Mouse (Mus musculus) hindbrain, embryonic 13.5 days (tissue): ENCODE measurements around the gene Serpinb8. TPM values are rescaled to one million over a fixed set of nuclear protein-coding genes. Genes with fewer than 3 reads are reported as not detected.

Source experiments
- polyA plus RNA-seq: library from polyadenylated mRNA; unstranded; fragments of >200 nt; fragmentation: Nextera tagmentation; extraction: Ambion mirVana; gene quantifications from 2 replicates; pipeline ENCODE4 v1.2.1, GENCODE M21; 2015

The Serpinb8 gene
- polyA plus RNA-seq, 1 experiment from 2014 or later, result 0.86 TPM

Other genes with a start within 250 kb of the Serpinb8 start
- not detected in 2 replicates for gene Serpinb11, start 228.8 kb upstream of the Serpinb8 start, polyA plus RNA-seq
- gene Serpinb7, start 190.4 kb upstream of the Serpinb8 start, polyA plus RNA-seq, result not detected in 2 replicates
- gene Serpinb2, start 78.6 kb upstream of the Serpinb8 start, polyA plus RNA-seq, result 0.22 TPM in 2 replicates